Mouse (Mus musculus) left cerebral cortex, postnatal 4 days (tissue): ENCODE data around the gene Dusp22. TPM values are rescaled to one million over a fixed set of nuclear protein-coding genes. Genes with fewer than 3 reads are reported as not detected.

ENCODE experiments used
- DNase-seq: peaks from one replicate; pipeline ENCODE4 v3.0.0-alpha.2; 2022
- intact Hi-C: fragments of 180-260 bp; cut with DNase I; formaldehyde crosslinking; loops from one replicate; pipeline ENCODE4 v1.15.1; 2025
- total RNA-seq, 2 experiments: library from RNA; stranded (reverse); gene quantifications; 2 replicates each; pipeline ENCODE4 v1.2.3; 2021

Dusp22 gene
- total RNA-seq, 2 experiments from 2014 or later: 22.8 to 24.8 TPM

DNA sequence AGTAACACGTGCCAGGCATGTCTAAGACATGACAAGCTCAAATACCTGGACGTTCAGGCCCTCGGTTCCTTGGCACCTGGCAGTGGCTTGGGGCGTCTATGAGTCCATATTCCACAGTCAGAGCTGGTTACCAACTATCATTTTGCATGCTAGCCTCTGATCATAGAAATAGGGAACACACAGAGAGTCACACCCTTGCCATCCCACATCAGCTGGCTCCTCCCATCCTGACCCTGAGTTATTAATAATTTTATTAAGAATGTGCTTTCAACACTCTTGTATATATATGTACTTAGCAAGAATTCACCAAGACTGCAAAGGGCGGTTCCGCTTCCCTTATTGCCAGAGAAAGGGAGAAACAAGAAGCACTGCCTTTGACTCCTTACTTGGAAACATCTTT, 54.8 kb downstream of the Dusp22 start:
- no peak for DNase-seq

DNA sequence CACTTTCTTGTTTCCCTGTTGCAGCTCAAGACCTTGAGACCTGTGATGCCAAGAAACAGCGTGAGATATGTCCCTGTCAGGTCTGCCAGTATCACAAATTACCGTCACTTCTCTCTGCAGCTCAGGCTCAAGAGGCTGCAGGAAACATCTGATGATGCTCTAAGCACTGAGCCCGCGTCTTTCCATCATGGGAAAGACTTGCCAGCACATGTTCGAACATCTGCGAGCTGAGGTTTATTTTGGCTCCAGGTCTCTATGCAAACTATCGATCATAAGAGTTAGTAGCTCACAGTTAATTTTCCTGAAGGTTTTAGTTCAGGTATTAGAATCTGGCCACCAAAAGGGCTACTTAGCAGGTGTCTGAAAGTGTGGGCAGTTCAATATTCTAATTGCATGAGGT, 55.3 kb downstream of the Dusp22 start:
- intact Hi-C loops: no loop called here
- no peak for DNase-seq

More for the DNA sequence above, 54.8 kb downstream of the Dusp22 start:
- intact Hi-C loops: no loop called here

DNA sequence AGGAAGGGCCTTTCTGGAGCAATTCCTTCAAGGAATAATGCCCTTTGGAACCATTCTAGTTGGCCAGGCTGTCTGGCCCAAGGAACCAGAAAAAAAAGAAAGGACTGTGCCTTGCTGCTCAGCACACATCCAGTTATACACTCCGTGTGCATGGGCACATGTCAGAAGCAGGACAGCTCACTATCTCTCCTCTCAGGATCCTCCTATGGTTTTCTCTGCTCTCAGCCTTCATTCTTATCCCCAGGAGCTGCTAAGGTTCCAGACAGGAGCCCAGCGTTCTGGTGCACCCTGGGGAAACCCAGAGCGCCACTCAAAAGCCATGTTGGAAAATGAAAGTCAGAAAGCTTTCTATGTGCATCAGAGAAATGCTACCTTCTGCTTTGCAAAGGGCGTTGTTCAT, 55.8 kb downstream of the Dusp22 start:
- intact Hi-C loops: no loop called here
- DNase-seq: no peak

DNA sequence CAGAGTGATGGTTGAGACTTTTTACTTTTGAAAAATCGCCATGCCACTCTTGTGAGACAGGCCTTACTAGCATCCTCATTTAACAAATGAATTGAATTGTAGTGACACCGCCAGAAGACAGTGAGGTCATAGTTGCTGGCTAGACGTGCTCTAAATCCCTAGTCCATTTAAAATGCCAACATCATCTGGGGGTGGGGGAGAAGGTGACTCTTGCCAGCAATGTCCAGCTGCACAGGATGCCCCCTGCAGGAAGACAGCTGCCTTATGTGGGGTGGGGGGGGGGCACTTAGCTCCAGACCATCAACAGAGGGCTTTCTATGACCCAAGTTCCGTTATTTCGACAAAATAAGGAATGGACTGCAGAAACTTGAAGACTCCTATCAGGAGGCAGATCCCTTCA, 56.8 kb downstream of the Dusp22 start:
- peak; percentile 54 for DNase-seq
- intact Hi-C loops: no loop called here

DNA sequence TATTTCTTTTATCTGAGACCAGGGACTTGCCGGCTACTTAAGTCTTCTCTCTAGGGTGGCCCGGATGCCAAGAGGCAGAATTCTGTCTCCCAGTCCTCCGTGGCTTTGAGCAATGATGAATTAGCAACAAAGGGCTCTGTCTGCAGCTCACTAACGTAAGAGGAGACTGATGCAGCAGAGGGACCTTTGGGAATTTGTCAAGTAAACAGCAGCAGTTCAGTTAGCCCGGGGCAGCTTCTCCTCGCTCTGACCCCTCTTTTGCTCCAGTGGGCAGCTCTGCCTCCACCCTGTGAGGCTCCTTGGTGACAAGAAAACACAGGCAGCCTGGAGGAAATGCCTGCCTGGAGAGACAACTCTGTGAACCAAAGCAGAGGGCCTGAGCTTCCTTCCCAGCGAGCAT, 62.8 kb downstream of the Dusp22 start:
- intact Hi-C loops: no loop called here

DNA sequence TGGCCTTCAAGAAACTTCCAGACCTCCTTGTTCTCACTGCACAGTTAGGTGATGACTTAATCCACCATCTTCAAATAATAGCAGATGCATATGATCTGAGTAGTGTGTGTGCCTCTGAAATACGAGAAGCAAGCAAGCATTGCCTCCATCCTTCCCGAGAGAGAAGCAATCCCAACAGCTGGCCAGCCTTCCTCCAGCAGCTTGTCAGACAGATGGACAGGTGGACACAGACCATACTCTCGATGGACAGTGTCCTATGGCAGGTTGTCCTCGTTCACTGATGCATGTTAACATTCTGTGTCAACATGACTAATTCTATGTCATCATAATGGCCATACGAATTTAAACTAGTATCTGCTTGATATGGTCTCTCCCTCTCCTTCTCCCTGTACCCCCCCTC, 63.5 kb downstream of the Dusp22 start:
- DNase-seq: no peak
- intact Hi-C loops: no loop called here

More for the DNA sequence above, 62.8 kb downstream of the Dusp22 start:
- DNase-seq: no peak

DNA sequence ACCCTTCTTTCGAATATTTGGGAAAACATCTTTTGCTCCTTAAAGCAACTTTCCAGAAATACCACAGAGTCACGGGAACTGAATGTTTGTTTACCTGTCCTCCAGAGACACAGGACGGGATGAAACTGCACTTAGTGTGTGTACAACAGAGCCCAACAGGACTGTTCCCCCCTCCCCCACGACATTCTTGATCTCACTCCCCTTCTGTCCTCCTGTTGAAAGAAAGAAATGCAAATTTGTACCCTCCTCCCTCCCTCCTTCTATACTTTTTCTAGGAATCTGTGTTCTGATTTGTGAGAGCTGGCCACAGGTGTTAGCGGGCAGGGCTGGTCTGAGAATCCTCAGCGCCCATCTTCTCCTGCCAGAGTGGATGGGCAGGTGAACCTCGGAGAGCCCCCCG, 64.1 kb downstream of the Dusp22 start:
- no peak for DNase-seq

DNA sequence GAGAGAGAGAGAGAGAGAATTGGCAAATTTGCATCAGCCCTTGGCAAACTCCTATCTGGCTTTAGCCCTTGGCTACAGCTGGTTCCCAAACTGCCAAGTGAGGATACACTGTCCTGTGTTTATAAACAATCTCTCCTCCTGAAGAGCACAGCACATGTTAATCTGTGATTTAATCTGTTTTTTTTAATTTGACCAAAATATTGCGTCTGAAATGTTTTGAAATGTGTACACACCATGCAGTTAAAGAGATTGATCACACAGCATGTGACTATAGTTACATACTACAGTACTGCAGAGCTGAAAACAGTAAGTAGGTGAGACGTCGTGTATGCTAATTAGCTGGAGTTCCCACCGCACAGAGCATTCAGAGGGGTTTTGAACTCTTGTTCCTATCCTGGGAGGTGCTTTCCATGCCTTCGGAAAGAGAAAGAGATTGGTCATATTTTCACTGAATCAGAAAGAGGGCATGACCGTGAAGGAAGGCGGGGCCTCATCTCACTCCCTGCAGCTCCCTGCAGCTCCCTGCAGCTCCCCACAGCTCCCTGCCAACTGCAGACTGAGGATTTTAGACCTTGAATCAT, 65.0 kb downstream of the Dusp22 start:
- intact Hi-C loops: no loop called here
- peak; percentile 34 for DNase-seq

More for the DNA sequence above, 64.1 kb downstream of the Dusp22 start:
- intact Hi-C loops: no loop called here

DNA sequence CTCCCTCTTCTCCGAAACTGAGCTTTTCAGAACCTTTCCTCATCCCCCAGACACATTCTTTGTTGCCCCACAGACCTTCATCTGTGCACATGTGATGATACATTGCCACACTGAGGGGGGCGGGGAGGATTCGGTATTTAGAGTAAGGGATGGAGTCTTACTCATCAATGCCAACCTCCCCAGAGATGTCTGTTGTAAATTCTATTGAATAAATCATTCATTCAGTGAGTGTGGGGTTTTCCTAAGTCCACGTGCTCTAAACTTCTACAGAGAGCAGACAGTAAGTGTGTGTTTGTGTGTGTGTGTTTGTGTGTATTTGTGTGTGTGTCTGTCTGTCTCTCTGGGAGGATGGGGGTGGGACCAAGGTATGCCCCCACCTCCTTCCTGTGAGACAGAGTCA, 67.1 kb downstream of the Dusp22 start:
- DNase-seq: no peak
- intact Hi-C loops: no loop called here

DNA sequence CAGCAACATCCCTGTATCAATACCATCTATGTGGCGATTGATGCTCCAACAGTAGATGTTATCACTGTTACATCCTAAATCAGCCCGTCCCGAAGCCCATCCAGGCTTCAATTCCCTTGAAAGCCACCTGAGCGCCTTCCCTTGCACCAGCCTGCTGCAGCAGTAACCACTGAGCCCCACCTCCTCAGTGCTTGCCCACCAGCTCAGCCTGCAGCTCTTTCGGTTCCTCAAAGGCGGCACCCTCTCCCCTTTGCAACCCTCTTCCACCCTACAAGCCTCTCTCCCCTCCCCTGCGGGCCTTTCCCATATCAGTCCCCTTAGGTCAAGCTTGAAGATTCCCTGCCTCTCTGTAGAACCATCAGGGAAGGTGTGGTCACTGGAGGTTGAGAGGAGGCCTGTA, 68.4 kb downstream of the Dusp22 start:
- intact Hi-C loops: no loop called here
- DNase-seq: no peak

DNA sequence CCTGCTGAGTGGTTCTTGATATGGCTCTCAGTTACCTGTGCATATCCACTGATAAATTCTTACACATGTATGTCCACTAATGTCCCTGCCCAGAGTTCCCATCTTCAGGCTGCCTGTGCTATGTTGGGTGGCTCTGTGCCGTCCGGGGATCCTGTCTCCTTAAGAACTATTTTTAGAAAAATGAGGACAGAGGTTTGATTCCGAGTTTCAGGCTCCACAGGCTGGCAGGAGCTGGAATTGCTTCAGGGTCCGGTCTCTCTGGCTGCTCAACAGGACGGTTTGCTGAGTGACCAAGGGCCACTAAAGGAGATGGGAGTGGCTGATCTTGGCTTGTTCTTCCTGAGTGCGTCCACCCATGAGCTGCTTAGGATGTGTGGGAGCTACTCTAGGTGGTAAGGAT, 69.4 kb downstream of the Dusp22 start:
- intact Hi-C loops: no loop called here
- no peak for DNase-seq

DNA sequence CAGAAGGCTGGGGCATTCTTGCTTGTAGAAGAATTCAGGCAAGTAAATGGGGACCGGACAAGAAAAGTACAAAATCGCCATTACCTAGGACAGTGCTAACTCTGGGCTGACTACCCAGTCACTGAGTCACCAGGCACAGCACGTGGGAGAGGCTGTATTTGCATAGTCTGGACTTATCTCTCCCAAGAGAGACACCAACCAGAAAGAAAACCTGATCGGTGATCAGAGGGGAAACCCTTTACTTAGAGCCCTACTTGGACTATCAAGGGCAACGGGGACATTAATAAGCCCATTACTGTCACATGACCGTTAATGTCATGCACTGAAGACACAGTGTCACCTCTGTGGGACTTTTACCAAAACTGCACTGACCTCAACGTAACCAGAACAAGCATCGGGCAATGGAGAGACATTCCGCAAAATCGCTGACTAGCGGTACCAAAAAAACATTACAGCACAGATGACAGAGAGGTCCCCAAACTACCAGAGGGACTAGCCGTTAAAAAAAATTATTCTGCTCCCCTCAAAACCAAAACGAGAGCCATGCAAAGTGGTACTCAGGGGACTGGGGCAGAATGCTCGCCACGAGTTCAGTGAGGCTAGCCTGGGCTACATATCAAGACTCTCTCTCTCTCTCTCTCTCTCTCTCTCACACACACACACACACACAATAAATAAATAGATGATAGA, 70.5 kb downstream of the Dusp22 start:
- intact Hi-C loops: no loop called here
- no peak for DNase-seq

DNA sequence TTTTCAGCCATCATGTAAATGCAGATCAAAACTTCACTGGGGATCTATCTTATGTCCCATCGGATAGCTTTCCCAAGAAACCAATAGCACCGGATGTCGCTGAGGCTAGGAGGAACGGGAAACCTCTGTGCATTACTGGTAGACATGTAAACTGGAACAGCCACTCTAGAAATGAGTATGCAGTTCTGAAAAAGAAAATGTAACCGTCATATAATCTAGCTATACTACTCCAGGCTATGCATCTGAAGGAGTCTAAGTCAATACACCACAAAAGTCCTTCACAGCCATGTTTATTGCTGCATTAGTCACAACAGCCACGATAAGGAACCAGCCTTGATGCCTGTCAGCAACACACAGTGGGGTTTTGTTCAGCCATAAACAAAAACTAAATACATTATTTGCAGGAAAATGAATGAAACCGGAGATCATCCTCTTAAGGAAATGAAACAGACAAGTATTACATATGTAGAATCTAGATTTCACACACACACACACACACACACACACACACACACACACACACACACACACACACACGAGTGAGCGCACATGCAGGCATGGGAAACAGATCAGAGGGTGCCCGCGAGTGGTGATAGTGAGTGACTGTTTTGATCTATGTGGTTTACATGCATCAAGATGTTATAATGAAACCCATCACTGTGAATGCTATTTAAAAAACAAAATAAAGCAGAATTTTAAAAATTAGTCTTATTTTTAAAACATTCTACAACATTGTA, 73.1 kb downstream of the Dusp22 start:
- DNase-seq: no peak
- intact Hi-C loops: no loop called here

DNA sequence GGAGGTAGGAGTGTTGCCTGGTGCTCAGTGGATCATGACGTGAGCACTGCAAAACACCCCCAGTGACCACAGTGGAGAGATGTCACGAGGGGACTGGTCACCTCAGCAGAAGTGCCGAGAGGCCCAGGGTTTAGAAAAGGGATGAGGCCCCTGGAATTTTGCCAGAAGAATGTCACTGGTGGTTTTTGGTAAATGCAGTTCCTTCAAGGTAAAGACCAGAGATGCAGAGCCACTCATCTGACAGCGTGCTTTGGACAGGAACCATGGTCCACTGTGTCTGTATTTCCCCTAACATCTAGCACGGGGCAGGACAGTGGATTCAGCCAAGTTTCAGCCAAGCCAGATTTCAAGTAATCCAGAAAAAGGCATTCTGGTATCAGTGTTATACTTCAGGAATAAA, 76.9 kb downstream of the Dusp22 start:
- no peak for DNase-seq
- intact Hi-C loops: no loop called here

DNA sequence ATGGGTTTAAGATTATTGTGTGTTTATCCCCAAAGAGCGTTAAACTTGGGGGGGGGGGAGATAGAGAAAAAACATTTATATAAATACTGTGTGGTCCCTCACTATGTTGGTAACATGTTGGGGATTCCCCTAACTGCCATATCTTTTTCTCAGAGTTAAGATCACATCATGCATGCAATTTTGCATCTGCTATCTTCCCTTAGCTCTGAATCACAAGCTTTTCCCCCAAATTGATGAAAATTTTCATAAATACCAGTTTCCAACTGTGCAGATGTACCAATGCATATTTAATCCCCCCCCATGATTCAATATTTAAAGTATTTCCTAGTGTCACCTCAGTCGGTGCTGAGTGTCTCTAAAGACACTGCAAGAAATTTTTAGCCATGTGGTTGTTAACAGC, 77.5 kb downstream of the Dusp22 start:
- intact Hi-C loops: no loop called here
- DNase-seq: no peak

DNA sequence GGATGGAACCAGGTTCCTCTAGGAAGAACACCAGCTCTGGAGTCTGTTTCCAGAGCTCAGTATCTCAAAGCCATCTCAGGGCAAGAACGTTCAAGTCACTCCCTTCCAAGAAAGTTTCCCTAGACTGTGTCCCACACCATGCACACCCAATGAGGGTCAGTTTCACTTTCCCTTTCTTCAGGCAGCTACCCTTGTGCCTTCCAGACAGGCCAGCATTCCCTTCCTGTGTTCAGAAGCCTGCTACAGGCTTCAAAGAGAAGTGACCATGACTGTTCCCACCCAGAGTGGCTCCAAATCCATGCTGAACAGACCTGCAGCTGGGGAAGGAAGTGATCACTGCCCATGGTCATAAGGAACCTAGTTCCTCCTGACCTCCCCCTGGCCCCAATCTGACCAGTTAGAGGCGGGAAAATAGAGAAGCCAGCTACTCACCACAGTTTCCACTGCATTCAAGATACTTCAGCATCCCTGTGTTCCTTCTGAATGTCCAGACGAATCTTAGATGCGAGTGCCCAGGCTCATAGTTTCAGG, 78.6 kb downstream of the Dusp22 start:
- intact Hi-C loops: no loop called here
- no peak for DNase-seq

DNA sequence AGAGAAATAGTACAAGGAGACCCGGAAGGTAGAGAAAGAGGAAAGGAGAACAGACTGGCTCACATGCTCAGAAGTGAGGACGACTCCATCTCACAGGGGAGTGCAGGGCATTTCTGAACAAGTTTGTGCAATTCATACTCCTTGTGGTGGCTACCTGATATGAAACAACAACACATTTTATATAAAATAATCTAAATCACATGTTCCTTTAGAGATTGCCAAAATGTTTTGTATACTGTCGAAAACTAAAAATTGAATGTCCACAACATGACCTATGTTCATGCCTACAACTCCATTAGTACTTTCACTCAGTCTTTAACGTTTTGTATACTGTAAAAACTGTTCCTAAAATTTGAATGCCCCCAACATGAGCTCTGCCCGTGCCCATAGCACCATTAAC, 81.4 kb downstream of the Dusp22 start:
- DNase-seq: no peak
- intact Hi-C loops: no loop called here

DNA sequence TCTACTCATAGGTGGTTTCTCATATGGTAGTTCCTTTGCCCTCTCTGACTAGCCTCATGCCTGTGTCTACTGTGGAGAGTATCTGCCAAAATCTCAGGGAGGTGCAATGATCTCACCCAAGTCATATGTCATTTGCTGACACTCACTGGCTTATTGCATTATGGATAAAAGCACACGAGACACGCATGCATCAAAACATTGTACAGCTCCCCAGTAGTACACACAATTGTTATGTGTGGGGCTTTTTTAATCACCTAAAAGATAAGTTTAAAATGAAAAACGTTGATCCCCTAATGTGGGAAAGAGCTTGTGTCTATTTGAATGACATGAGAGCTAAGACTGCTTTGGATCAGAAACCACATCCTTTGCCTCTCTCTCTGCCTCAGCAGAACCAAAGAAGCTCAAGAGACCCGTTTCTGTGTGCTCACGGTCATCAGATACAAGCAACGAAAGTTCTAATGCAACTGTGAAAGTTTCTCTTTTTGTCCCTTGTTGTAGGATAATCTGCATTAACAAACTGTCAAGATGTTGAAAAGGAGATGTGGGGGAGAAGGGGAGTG, 82.7 kb downstream of the Dusp22 start:
- intact Hi-C loops: no loop called here
- no peak for DNase-seq

DNA sequence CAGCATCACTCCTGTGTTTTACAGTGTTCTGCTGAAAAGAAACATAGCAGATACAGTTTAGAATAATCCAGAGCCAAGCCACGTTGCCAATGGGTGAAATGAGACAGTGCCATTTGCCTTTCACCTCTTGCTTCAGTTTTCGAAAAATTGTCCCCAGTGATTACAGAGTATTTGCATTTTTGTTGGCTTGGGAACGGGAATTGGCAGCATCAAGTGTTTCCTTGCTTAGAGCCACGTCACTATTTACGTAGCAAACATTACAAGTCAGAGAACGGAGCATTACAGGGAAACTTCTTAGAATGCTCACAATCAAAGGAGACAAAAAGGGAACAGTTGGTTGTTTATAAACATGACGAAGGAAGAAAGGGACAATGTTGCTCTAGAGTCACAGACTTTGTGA, 85.3 kb downstream of the Dusp22 start:
- intact Hi-C loops: no loop called here
- no peak for DNase-seq

DNA sequence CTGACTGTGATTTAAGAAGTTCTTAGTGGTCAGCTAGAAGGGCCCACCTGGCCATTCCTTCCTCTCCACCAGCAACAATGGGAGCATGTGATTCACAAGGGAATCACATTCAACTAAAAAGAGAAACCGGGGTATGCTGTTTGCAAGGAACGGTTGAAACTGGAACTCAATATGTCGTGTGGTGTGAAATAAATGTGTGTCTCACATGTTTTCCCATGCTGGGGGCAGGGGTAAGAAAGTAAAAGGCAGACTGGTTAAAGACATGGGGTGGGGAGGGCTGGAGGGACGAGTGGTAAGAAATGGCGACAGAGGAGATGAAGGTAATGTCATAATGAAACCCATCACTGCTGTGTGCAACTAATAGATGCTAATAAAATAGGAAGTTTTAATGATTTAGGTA, 87.3 kb downstream of the Dusp22 start:
- no peak for DNase-seq
- intact Hi-C loops: no loop called here

DNA sequence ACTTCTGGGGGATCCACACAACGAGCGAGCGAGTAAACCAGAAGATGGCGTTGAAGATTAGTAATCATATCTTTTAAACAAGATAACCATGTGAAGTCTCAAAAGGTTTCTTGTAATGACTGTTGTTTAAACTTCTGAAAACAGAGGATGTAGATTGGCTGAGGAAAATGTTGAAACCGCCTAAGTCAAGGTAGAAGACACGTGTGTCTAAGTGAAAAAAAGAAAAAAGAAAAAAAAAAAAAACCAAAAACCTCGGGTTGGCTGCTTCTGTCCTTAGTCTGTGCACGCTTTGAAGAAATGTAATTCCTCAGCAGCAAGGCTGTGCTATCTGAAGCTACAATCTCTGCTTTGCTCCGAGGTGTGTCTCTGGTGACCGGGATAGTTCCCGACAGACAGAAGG, 87.7 kb downstream of the Dusp22 start:
- DNase-seq: no peak
- intact Hi-C loops: no loop called here

DNA sequence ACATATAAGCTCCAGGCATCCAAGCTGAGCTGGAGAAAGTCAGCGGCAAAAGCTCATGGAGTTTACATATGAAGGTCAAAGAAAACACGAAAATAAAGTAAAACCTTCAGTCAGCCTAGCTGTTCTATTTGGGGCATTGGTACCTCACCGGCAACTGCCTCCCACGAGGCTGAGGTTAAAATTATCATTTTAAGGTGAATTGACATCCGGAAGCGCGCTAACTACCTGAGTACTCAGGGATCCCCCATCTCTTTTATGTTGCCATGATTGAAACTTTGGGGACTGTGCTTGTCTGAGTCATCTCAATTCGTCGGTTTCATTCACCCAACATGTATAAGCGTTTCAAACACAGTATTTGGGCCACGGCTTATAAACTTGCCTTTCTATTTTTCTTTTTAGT, 88.5 kb downstream of the Dusp22 start:
- intact Hi-C loops: no loop called here
- DNase-seq: no peak
